Mouse (Mus musculus): Measurements from ENCODE around the gene Trim66. TPM values are rescaled to one million over a fixed set of nuclear protein-coding genes. Genes with fewer than 3 reads are reported as not detected.

The Trim66 gene
- total and polyA plus RNA-seq, 3 experiments = 0.02 to 0.49 TPM; not detected in 1

- Histone ChIP-seq H3K4me3 (ENCODE audit: low read depth, low read length) (no peak overlapping the region), H3K9me3 (replicated peaks) (no peaks in the 10 kb centered on the region), H3K4me1 (ENCODE audit: insufficient read depth, low read depth, low read length) (no peaks in the 10 kb centered on the region), H3K27me3 (ENCODE audit: insufficient read depth, low read length) (peaks cover 10% of the 10 kb centered on the region), H3K36me3 (replicated peaks) (no peaks in the 10 kb centered on the region)
- no peak for TF ChIP-seq TAL1 (conservative IDR thresholded peaks at IDR 0.05; ENCODE audit: low read depth, low read length)
- TF ChIP-seq GATA1 (IDR thresholded peaks at IDR 0.05; ENCODE audit: borderline replicate concordance, low read length) = no peak
- no peak for TF ChIP-seq POLR2AphosphoS5 (IDR thresholded peaks at IDR 0.05; ENCODE audit: insufficient replicate concordance, low read depth, low read length)
- TF ChIP-seq CTCF (IDR thresholded peaks at IDR 0.05; ENCODE audit: low read depth, low read length) = no peak
- TF ChIP-seq GATA2 (IDR thresholded peaks at IDR 0.05; ENCODE audit: borderline replicate concordance, low read depth, low read length) = no peak
- no peak for DNase-seq (ENCODE audit: low spot score)
- ATAC-seq (ENCODE audit: extremely low read depth, insufficient number of reproducible peaks, low FRiP score, poor library complexity, severe bottlenecking) = no peak
Measured at GRCm38 (mm10) chr7:109424422-109425159, 83.3 kb downstream of the Trim66 start.

GRCm38 (mm10) chr7:109422803-109423202, 85.1 kb downstream of the Trim66 start:
- DNase-seq (ENCODE audit: low spot score) (no peak), ATAC-seq (ENCODE audit: extremely low read depth, insufficient number of reproducible peaks, low FRiP score, poor library complexity, severe bottlenecking) (no peak)
- Histone ChIP-seq H3K27me3 (ENCODE audit: insufficient read depth, low read length) (peaks cover 8% of the 10 kb centered on the region; the same call in 1 of the 2 replicates), H3K9me3 (replicated peaks) (no peaks in the 10 kb centered on the region), H3K36me3 (replicated peaks) (no peaks in the 10 kb centered on the region), H3K4me3 (ENCODE audit: low read depth, low read length) (no peak overlapping the region), H3K4me1 (ENCODE audit: insufficient read depth, low read depth, low read length) (no peaks in the 10 kb centered on the region)
- TF ChIP-seq GATA1 (IDR thresholded peaks at IDR 0.05; ENCODE audit: borderline replicate concordance, low read length) (no peak), CTCF (IDR thresholded peaks at IDR 0.05; ENCODE audit: low read depth, low read length) (no peak), POLR2AphosphoS5 (IDR thresholded peaks at IDR 0.05; ENCODE audit: insufficient replicate concordance, low read depth, low read length) (no peak), TAL1 (conservative IDR thresholded peaks at IDR 0.05; ENCODE audit: low read depth, low read length) (no peak), GATA2 (IDR thresholded peaks at IDR 0.05; ENCODE audit: borderline replicate concordance, low read depth, low read length) (no peak)

GRCm38 (mm10) chr7:109405491-109405890, 102.4 kb downstream of the Trim66 start:
- no peaks in the 10 kb centered on the region for H3K4me1 ChIP-seq (ENCODE audit: insufficient read depth, low read depth, low read length)
- 0 out of 2 replicates have a peak, but pooled peaks cover 2% of the 10 kb centered on the region for H3K27me3 ChIP-seq (ENCODE audit: insufficient read depth, low read length)
- no peaks in the 10 kb centered on the region for H3K9me3 ChIP-seq (replicated peaks)
- H3K36me3 ChIP-seq (replicated peaks) = no peaks in the 10 kb centered on the region
- TF ChIP-seq CTCF (IDR thresholded peaks at IDR 0.05; ENCODE audit: low read depth, low read length) = no peak
- TF ChIP-seq POLR2AphosphoS5 (IDR thresholded peaks at IDR 0.05; ENCODE audit: insufficient replicate concordance, low read depth, low read length) = no peak
- TF ChIP-seq TAL1 (conservative IDR thresholded peaks at IDR 0.05; ENCODE audit: low read depth, low read length) = no peak
- no peak for TF ChIP-seq GATA2 (IDR thresholded peaks at IDR 0.05; ENCODE audit: borderline replicate concordance, low read depth, low read length)
- TF ChIP-seq GATA1 (IDR thresholded peaks at IDR 0.05; ENCODE audit: borderline replicate concordance, low read length) = no peak
- no peak for ATAC-seq (ENCODE audit: extremely low read depth, insufficient number of reproducible peaks, low FRiP score, poor library complexity, severe bottlenecking)
- no peak overlapping the region for H3K4me3 ChIP-seq (ENCODE audit: low read depth, low read length)
- no peak for DNase-seq (ENCODE audit: low spot score)

GRCm38 (mm10) chr7:109399299-109399698, 108.6 kb downstream of the Trim66 start:
- TF ChIP-seq CTCF (IDR thresholded peaks at IDR 0.05; ENCODE audit: low read depth, low read length) = no peak
- ATAC-seq (ENCODE audit: extremely low read depth, insufficient number of reproducible peaks, low FRiP score, poor library complexity, severe bottlenecking) (no peak), DNase-seq (ENCODE audit: low spot score) (no peak)
- H3K9me3 ChIP-seq (replicated peaks) = no peaks in the 10 kb centered on the region
- no peaks in the 10 kb centered on the region for H3K36me3 ChIP-seq (replicated peaks)
- H3K4me3 ChIP-seq (ENCODE audit: low read depth, low read length) = no peak overlapping the region
- no peaks in the 10 kb centered on the region for H3K27me3 ChIP-seq (ENCODE audit: insufficient read depth, low read length)
- H3K4me1 ChIP-seq (ENCODE audit: insufficient read depth, low read depth, low read length) = no peaks in the 10 kb centered on the region

Other genes with a start within 250 kb of the Trim66 start
- not detected in 2 replicates for gene Stk33, start 69.1 kb downstream of the Trim66 start, total RNA-seq (2014; fragmentation: Nextera tagmentation)
- gene Stk33, start 69.1 kb downstream of the Trim66 start, total RNA-seq (2017) = 0.17 TPM in 1 of 2 replicates, not detected in the other
- not detected in 2 replicates for gene Stk33, start 69.1 kb downstream of the Trim66 start, polyA plus RNA-seq (2012)
- 402 and 444 TPM in 2 replicates for gene Rpl27a, start 11.0 kb upstream of the Trim66 start, total RNA-seq (2014; fragmentation: Nextera tagmentation)
- gene Rpl27a, start 11.0 kb upstream of the Trim66 start, total RNA-seq (2017) = 833 and 1,086 TPM in 2 replicates
- 9,138 and 9,366 TPM in 2 replicates for gene Rpl27a, start 11.0 kb upstream of the Trim66 start, polyA plus RNA-seq (2012)
- gene St5, start 195.5 kb upstream of the Trim66 start, total RNA-seq (2014; fragmentation: Nextera tagmentation) = 0.92 and 39.5 TPM in 2 replicates
- gene St5, start 195.5 kb upstream of the Trim66 start, total RNA-seq (2017) = 0.23 and 0.49 TPM in 2 replicates
- 0.07 TPM in 2 replicates for gene St5, start 195.5 kb upstream of the Trim66 start, polyA plus RNA-seq (2012)
- 16.3 and 18.4 TPM in 2 replicates for gene Akip1, start 195.6 kb upstream of the Trim66 start, total RNA-seq (2014; fragmentation: Nextera tagmentation)
- 23.3 and 25.2 TPM in 2 replicates for gene Akip1, start 195.6 kb upstream of the Trim66 start, total RNA-seq (2017)
- gene Akip1, start 195.6 kb upstream of the Trim66 start, polyA plus RNA-seq (2012) = 15.1 and 15.6 TPM in 2 replicates
- not detected in 2 replicates for gene BC051019, start 215.7 kb upstream of the Trim66 start, total RNA-seq (2014; fragmentation: Nextera tagmentation)
- not detected in 2 replicates for gene BC051019, start 215.7 kb upstream of the Trim66 start, total RNA-seq (2017)
- not detected in 2 replicates for gene BC051019, start 215.7 kb upstream of the Trim66 start, polyA plus RNA-seq (2012)
- not detected in 2 replicates for gene Ascl3, start 223.6 kb upstream of the Trim66 start, total RNA-seq (2014; fragmentation: Nextera tagmentation)
- not detected in 2 replicates for gene Ascl3, start 223.6 kb upstream of the Trim66 start, total RNA-seq (2017)
- not detected in 2 replicates for gene Ascl3, start 223.6 kb upstream of the Trim66 start, polyA plus RNA-seq (2012)
- 70.7 and 77.9 TPM in 2 replicates for gene Tmem9b, start 244.7 kb upstream of the Trim66 start, total RNA-seq (2014; fragmentation: Nextera tagmentation)
- gene Tmem9b, start 244.7 kb upstream of the Trim66 start, total RNA-seq (2017) = 88.0 and 88.6 TPM in 2 replicates
- gene Tmem9b, start 244.7 kb upstream of the Trim66 start, polyA plus RNA-seq (2012) = 4.9 and 7.7 TPM in 2 replicates